Mouse (Mus musculus) kidney, embryonic 16.5 days (tissue): Measurements from ENCODE around the gene Rhobtb3. TPM values are rescaled to one million over a fixed set of nuclear protein-coding genes. Genes with fewer than 3 reads are reported as not detected.
"Not testable (repeated sequence)": the region's sequence is repeated elsewhere in the genome, so short reads cannot be mapped to it uniquely, and the experiment has no call there.

ENCODE experiments used
- ATAC-seq: fragments of 200-750 bp; cut with Nextera tagmentation; 2 replicates; pipeline ENCODE4 v1.8.0; 2017; ENCODE audit warnings: moderate TSS enrichment; ENCODE audit not compliant: low FRiP score, low TSS enrichment
- H3K27ac ChIP-seq: fragments of 300-500 bp; sonication (generic); 2 replicates; pipeline ENCODE4 v1.5.1; 2014; ENCODE audit warnings: low read length
- H3K27me3 ChIP-seq: fragments of 300-500 bp; sonication (generic); 2 replicates; pipeline ENCODE4 v1.6.1; 2014; ENCODE audit warnings: low read length, control low read depth, mixed read lengths; ENCODE audit not compliant: insufficient read depth
- H3K36me3 ChIP-seq: fragments of 300-500 bp; sonication (generic); 2 replicates; pipeline ENCODE4 v1.6.1; 2014; ENCODE audit warnings: low read length, control low read depth, mixed read lengths; ENCODE audit not compliant: insufficient read depth
- H3K4me1 ChIP-seq: fragments of 300-500 bp; sonication (generic); 2 replicates; pipeline ENCODE4 v1.6.1; 2014; ENCODE audit warnings: low read length, control low read depth, mixed read lengths; ENCODE audit not compliant: insufficient read depth
- H3K4me2 ChIP-seq: fragments of 300-500 bp; sonication (generic); replicated peaks from 2 replicates; pipeline ENCODE4 v1.6.1; 2014; ENCODE audit warnings: low read depth, low read length
- H3K4me3 ChIP-seq: fragments of 300-500 bp; sonication (generic); 2 replicates; pipeline ENCODE4 v1.5.1; 2014; ENCODE audit warnings: mild to moderate bottlenecking, low read length
- H3K9ac ChIP-seq: fragments of 300-500 bp; sonication (generic); replicated peaks from 2 replicates; pipeline ENCODE4 v1.6.1; 2014; ENCODE audit warnings: low read length
- H3K9me3 ChIP-seq: fragments of 300-500 bp; sonication (generic); 2 replicates; pipeline ENCODE4 v1.6.1; 2016; ENCODE audit warnings: low read length, control low read depth
- WGBS: fragments of 180-500 bp; shearing (Covaris S2); extraction: QIAGEN DNeasy Blood & Tissue Kit; methylation state at CpG from one replicate; pipeline ENCODE4 v1.1.7; 2014; 5-methylcytosine and 5-hydroxymethylcytosine counted together
- polyA plus RNA-seq: library from polyadenylated mRNA; unstranded; fragments of >200 nt; fragmentation: Nextera tagmentation; extraction: Ambion mirVana; gene quantifications from 2 replicates; pipeline ENCODE4 v1.2.1, GENCODE M21; 2015

The Rhobtb3 gene
- polyA plus RNA-seq, 1 experiment from 2014 or later: 31.2 TPM

GRCm38 (mm10) chr13:75930660-75931059, 13.1 kb downstream of the Rhobtb3 start:
- 47% methylated on average over 2 of the region's 2 CpGs for WGBS
- 0 out of 2 replicates have a peak overlapping the region, but pooled peaks have one; percentile 24 for H3K27ac ChIP-seq
- H3K4me3 ChIP-seq: no peak overlapping the region
- peaks cover 11% of the 10 kb centered on the region for H3K4me1 ChIP-seq
- H3K4me2 ChIP-seq: no peak overlapping the region
- no peaks in the 10 kb centered on the region for H3K27me3 ChIP-seq
- H3K9me3 ChIP-seq: no peaks in the 10 kb centered on the region
- ATAC-seq: 0 out of 2 replicates have a peak, but pooled peaks have one; percentile 14
- H3K36me3 ChIP-seq: peaks cover 23% of the 10 kb centered on the region
- no peak overlapping the region for H3K9ac ChIP-seq

GRCm38 (mm10) chr13:75930023-75930422, 13.7 kb downstream of the Rhobtb3 start:
- Histone ChIP-seq H3K4me2 (no peak overlapping the region), H3K27ac (no peak overlapping the region), H3K4me3 (no peak overlapping the region), H3K27me3 (no peaks in the 10 kb centered on the region), H3K36me3 (peaks cover 23% of the 10 kb centered on the region), H3K9me3 (no peaks in the 10 kb centered on the region), H3K9ac (no peak overlapping the region), H3K4me1 (peaks cover 11% of the 10 kb centered on the region)
- no peak for ATAC-seq
- 90% methylated on average over 20 of the region's 20 CpGs for WGBS

GRCm38 (mm10) chr13:75929071-75929470, 14.7 kb downstream of the Rhobtb3 start:
- H3K9me3 ChIP-seq, ATAC-seq, H3K4me3 ChIP-seq, H3K27ac ChIP-seq, H3K4me2 ChIP-seq, H3K9ac ChIP-seq, H3K27me3 ChIP-seq: not testable (repeated sequence)
- H3K36me3 ChIP-seq: peaks cover 23% of the 10 kb centered on the region
- H3K4me1 ChIP-seq: peaks cover 11% of the 10 kb centered on the region
- 95% methylated on average over 5 of the region's 5 CpGs for WGBS

- Histone ChIP-seq H3K36me3 (peaks cover 23% of the 10 kb centered on the region), H3K4me3 (no peak overlapping the region), H3K27me3 (no peaks in the 10 kb centered on the region), H3K9ac (no peak overlapping the region), H3K4me1 (peaks cover 11% of the 10 kb centered on the region), H3K27ac (no peak overlapping the region), H3K9me3 (no peaks in the 10 kb centered on the region), H3K4me2 (no peak overlapping the region)
- no peak for ATAC-seq
These were observed 15.8 kb downstream of the Rhobtb3 start for GRCm38 (mm10) chr13:75927951-75928350.

- Histone ChIP-seq H3K27ac (no peak overlapping the region), H3K4me1 (no peaks in the 10 kb centered on the region), H3K4me2 (no peak overlapping the region), H3K9ac (no peak overlapping the region), H3K9me3 (no peaks in the 10 kb centered on the region), H3K4me3 (no peak overlapping the region), H3K27me3 (no peaks in the 10 kb centered on the region), H3K36me3 (peaks cover 30% of the 10 kb centered on the region)
- no peak for ATAC-seq
- WGBS: 68% methylated on average over 4 of the region's 4 CpGs
These were observed 29.6 kb downstream of the Rhobtb3 start for GRCm38 (mm10) chr13:75914151-75914550.

GRCm38 (mm10) chr13:75908187-75908586, 35.5 kb downstream of the Rhobtb3 start:
- peaks cover 11% of the 10 kb centered on the region for H3K36me3 ChIP-seq
- H3K4me1 ChIP-seq: peaks cover 9% of the 10 kb centered on the region; the same call in 1 of the 2 replicates
- 65% methylated on average over 2 of the region's 2 CpGs for WGBS
- no peak overlapping the region for H3K4me3 ChIP-seq
- H3K27ac ChIP-seq: no peak overlapping the region
- H3K9me3 ChIP-seq: no peaks in the 10 kb centered on the region
- H3K4me2 ChIP-seq: no peak overlapping the region
- no peaks in the 10 kb centered on the region for H3K27me3 ChIP-seq
- ATAC-seq: no peak
- H3K9ac ChIP-seq: no peak overlapping the region

- Histone ChIP-seq H3K9me3 (no peaks in the 10 kb centered on the region), H3K9ac (no peak overlapping the region), H3K4me2 (no peak overlapping the region), H3K27me3 (no peaks in the 10 kb centered on the region), H3K4me3 (no peak overlapping the region), H3K36me3 (peaks cover 14% of the 10 kb centered on the region), H3K27ac (no peak overlapping the region), H3K4me1 (peaks cover 9% of the 10 kb centered on the region; the same call in 1 of the 2 replicates)
- 54% methylated on average over 5 of the region's 5 CpGs for WGBS
- ATAC-seq: peak; percentile 88
These were observed 36.6 kb downstream of the Rhobtb3 start for GRCm38 (mm10) chr13:75907133-75907532.

GRCm38 (mm10) chr13:75904660-75905059, 39.1 kb downstream of the Rhobtb3 start:
- Histone ChIP-seq H3K4me3 (no peak overlapping the region), H3K4me2 (no peak overlapping the region), H3K9me3 (no peaks in the 10 kb centered on the region), H3K36me3 (peaks cover 18% of the 10 kb centered on the region; the same call in 1 of the 2 replicates), H3K4me1 (peaks cover 9% of the 10 kb centered on the region; the same call in 1 of the 2 replicates), H3K9ac (no peak overlapping the region), H3K27ac (no peak overlapping the region), H3K27me3 (no peaks in the 10 kb centered on the region)
- ATAC-seq: no peak
- WGBS: 88% methylated on average over 5 of the region's 5 CpGs

GRCm38 (mm10) chr13:75900928-75901327, 42.8 kb downstream of the Rhobtb3 start:
- WGBS: 100% methylated on average over 1 of the region's 1 CpGs

GRCm38 (mm10) chr13:75892876-75893275, 50.8 kb downstream of the Rhobtb3 start:
- Histone ChIP-seq H3K4me2 (no peak overlapping the region), H3K36me3 (peaks cover 30% of the 10 kb centered on the region), H3K27ac (no peak overlapping the region), H3K4me3 (no peak overlapping the region), H3K9ac (no peak overlapping the region), H3K27me3 (no peaks in the 10 kb centered on the region), H3K4me1 (no peaks in the 10 kb centered on the region), H3K9me3 (no peaks in the 10 kb centered on the region)
- ATAC-seq: no peak
- WGBS: 64% methylated on average over 6 of the region's 6 CpGs

More at GRCm38 (mm10) chr13:75900928-75901327, 42.8 kb downstream of the Rhobtb3 start:
- ATAC-seq, H3K9ac ChIP-seq, H3K4me1 ChIP-seq, H3K4me3 ChIP-seq, H3K4me2 ChIP-seq, H3K9me3 ChIP-seq, H3K27me3 ChIP-seq, H3K27ac ChIP-seq: not testable (repeated sequence)
- H3K36me3 ChIP-seq: peaks cover 18% of the 10 kb centered on the region; the same call in 1 of the 2 replicates
